Mouse (Mus musculus) right cerebral cortex, postnatal 25 days (tissue): ENCODE measurements around the gene Sdcbp2.

Experiments
- DNase-seq: peaks from one replicate; pipeline ENCODE4 v3.0.0; 2022

Sdcbp2 gene

DNA sequence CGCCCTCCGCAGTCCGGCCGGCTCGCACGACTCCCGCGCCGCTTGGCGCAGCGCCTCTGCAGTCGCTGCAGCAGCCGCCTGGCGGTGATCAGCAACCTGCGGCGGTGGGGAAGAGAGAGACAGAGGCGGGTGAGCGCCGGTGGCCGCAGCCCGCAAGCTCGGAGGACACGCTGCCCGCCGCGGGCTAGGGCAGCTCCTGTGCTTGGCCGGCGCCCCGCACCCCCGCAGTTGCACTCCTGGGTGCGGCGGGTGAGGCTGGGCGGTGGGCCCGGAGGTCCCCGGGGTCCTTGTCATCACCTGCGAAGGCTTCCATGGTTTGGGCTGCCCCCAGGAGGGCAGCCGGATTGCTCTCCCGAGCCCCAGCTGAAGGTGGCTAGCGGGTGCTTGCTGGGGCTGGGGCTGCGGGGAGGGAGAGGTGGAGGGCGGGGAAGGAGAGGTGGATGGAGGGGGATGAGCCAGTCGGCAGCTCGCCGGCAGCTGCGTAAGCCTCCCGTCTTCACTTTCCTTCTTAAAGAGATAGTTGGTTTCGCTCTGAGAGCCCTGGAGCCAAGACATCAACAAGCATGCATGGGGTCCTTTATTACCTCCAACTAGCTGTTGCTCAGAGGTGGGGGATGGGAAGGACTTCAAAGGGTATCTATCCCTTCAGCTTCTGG is 59.9 kb downstream of the Sdcbp2 start, which contains the start of gene Snph:
Gene Snph (minus strand): TSS at position 435 of the 656 bp plus-strand sequence.
- DNase-seq, result peak; percentile 86

DNA sequence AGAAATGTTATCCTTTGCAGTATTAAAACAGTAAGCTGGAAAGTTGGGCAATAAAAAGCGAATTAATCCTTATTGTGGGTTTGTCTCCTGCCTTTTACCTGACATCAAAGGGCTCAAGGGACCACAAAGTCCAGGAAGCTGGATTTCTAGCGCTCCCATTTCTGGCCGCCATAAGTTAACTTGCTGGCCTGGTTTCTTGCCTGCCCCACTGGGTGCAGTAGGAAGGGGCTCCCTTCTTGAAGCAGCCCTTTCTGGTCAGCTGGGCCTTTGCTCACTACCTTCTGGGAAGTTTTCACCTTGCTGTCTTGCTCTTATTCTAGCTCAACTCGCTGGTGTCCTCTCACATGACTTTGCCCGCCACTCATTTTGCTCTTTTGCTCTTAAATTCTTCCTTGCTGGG is 60.6 kb downstream of the Sdcbp2 start:
- no peak for DNase-seq

DNA sequence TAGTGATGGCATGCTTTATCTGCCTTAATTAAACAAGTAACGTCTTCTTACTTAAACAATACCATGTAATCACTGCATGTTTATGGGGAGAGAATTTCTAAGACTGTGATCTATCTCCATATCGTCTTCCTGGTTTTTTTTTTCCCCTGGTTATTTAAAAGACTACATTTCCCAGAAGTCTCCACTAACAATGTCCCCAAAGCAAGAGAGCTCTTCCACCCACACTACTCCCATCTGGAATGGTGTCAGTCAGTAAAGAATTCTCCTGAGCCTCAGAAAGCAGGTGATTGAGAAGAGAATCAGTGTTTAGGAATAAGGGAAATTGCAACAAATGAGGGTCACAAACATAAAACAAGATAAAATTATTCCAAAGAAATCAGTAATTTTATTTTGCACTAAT is 62.5 kb downstream of the Sdcbp2 start:
- no peak for DNase-seq

DNA sequence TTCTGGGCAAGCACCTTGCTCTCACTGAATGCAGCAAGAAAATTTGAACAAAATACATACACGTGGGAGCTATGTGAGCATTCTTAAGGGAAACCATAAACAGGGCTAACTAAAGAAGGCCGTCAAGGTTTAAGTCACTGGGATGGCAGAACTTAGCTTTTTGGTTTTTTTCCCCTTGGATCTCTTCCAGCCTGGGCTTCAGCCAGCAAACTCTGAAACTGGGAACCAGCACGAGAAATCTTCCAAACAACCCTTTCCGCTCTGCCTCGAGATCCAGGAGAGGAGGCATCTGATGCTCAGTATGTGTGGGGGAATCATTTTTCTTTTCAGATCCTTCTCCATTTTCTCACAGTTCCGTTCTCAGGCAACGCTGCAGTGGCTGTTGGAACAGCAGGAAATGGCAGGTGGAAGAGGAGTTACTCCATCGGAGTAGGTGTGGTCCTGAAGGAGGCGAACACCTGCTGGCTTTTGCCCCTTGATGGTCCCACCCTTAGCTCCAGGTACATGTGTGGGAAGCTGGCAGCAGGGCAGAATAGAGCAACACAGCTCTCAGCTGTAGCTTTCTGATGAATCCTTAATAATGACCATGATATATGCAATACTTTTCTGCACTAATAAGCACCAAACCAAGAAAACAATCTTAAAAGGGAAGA is 63.1 kb downstream of the Sdcbp2 start:
- no peak for DNase-seq

DNA sequence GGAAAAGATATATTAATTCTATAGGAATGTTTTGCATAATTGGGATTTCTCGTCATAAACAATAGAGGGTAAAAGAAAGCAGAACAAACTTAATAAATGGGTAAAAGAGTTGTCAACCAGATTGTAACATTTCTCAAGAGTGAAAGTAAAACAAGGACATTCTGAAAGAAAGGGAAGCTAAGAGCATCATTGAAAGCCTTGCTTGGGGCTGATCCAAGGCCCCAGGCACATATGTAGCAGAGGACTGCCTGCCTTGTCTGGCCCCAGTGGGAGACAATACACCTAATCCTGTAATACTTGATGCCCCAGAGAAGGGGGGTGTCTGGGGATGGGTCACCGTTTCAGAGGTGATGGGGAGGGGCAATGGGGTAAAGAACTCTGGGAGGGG is 63.6 kb downstream of the Sdcbp2 start:
- DNase-seq, result no peak
